ENCODE assay signal across 17 mouse cellular contexts in the genomic region with DNA sequence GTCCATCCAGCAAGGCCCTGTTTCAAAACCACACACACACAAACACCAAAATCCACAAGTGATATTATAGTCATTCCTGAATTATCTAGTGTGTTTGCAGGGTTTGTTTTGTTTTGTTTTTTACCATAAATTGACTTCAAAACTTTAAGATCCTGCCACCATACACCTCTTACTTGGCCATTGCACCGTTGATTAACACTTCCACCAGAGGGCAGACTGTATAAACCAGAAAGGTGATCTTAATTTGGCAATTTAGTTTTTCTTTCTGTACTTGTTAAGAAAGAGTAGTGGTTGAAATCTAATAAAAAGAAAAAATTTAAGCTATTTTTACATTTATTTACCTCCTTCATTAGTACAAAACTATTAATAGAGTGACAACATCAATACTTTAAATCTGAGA. TPM values are rescaled to one million over a fixed set of nuclear protein-coding genes. Genes with fewer than 3 reads are reported as not detected.
DNase-seq lines count a peak whose midpoint lies in the region; ATAC-seq and TF ChIP-seq lines count a peak whose summit lies in the region.
"Had no signal": no experiment of that assay in that cellular context is flagged by ENCODE, and none has a peak within 500 bp of the region (broad histone marks: within the 10 kb centered on the region; RNA-seq: fewer than 3 reads in every experiment).

No protein-coding gene starts in this region.

- no peak overlapping the region for H3K9ac ChIP-seq in heart, adult 2 months (ENCODE audit: low read depth, low read length)
- H3K9ac ChIP-seq in lung, postnatal 0 days (replicated peaks; ENCODE audit: low read depth) = no peak overlapping the region
- H3K9ac ChIP-seq: embryonic facial prominence, embryonic 13.5 days; forebrain, embryonic 15.5 days; kidney, embryonic 15.5 days; limb, embryonic 12.5 days; neural tube, embryonic 15.5 days had no signal

- TF ChIP-seq POLR2A in heart, adult 2 months (IDR thresholded peaks at IDR 0.05; ENCODE audit: insufficient read depth, low read depth, low read length) = no peak

- intact Hi-C loops in heart, adult 2 months (cut with DNase I) = no loop called here
- intact Hi-C loops in heart, postnatal 14 days (cut with DNase I) = no loop called here

- no peak for ATAC-seq in lung, postnatal 0 days
- ATAC-seq: forebrain, embryonic 15.5 days; hindbrain, embryonic 16.5 days had no signal

- TF ChIP-seq CTCF in heart, adult 2 months (IDR thresholded peaks at IDR 0.05) = peak; percentile 63
- TF ChIP-seq CTCF in lung, postnatal 0 days (IDR thresholded peaks at IDR 0.05) = peak; percentile 37
- TF ChIP-seq CTCF in E14TG2a.4 (conservative IDR thresholded peaks at IDR 0.05; ENCODE audit: low read length) = peak; percentile 32

- no peaks in the 10 kb centered on the region for H3K79me2 ChIP-seq in heart, adult 2 months (replicated peaks; ENCODE audit: control insufficient read depth, insufficient read depth, low read length)

- TF ChIP-seq EP300 in heart, adult 2 months (IDR thresholded peaks at IDR 0.05; ENCODE audit: insufficient read depth, low read depth, low read length) = no peak
- no peak for TF ChIP-seq EP300 in lung, postnatal 0 days (IDR thresholded peaks at IDR 0.05)

- WGBS in heart, adult 2 months = 57% methylated on average over 1 of the region's 1 CpGs
- WGBS in lung, postnatal 0 days = 67% methylated on average over 1 of the region's 1 CpGs

- no peaks in the 10 kb centered on the region for H3K27me3 ChIP-seq in heart, adult 2 months (ENCODE audit: control insufficient read depth, insufficient read depth, low read length)
- H3K27me3 ChIP-seq in lung, postnatal 0 days (replicated peaks; ENCODE audit: insufficient read depth, low read length) = no peaks in the 10 kb centered on the region
- H3K27me3 ChIP-seq in E14TG2a.4 (ENCODE audit: insufficient read depth, low read length) = no peaks in the 10 kb centered on the region
- H3K27me3 ChIP-seq: embryonic facial prominence, embryonic 13.5 days; forebrain, embryonic 15.5 days; kidney, embryonic 15.5 days; limb, embryonic 12.5 days; neural tube, embryonic 15.5 days had no signal

- H3K27ac ChIP-seq in heart, adult 2 months = no peak overlapping the region
- H3K27ac ChIP-seq in lung, postnatal 0 days (ENCODE audit: low read length) = no peak overlapping the region
- H3K27ac ChIP-seq: embryonic facial prominence, embryonic 13.5 days; forebrain, embryonic 15.5 days; kidney, embryonic 15.5 days; limb, embryonic 12.5 days; neural tube, embryonic 15.5 days had no signal

- no peak for DNase-seq in heart, adult 2 months
- no peak for DNase-seq in heart, postnatal 14 days
- no peak for DNase-seq in lung, postnatal 0 days (ENCODE audit: low spot score)
- no peak for DNase-seq in lung, postnatal 25 days (ENCODE audit: low spot score)
- peak; percentile 29 for DNase-seq in induced T-regulatory cell, adult 2 months (ENCODE audit: low read depth)
- no peak for DNase-seq in thymus, postnatal 10 days (ENCODE audit: low spot score in 2 of 2)
- DNase-seq: gastrocnemius, postnatal 36 days; lung, postnatal 10 days; thymus, postnatal 14 days had no signal

- no peaks in the 10 kb centered on the region for H3K9me3 ChIP-seq in lung, postnatal 0 days (ENCODE audit: low read length)
- no peaks in the 10 kb centered on the region for H3K9me3 ChIP-seq in E14TG2a.4 (ENCODE audit: low read length)
- H3K9me3 ChIP-seq: embryonic facial prominence, embryonic 13.5 days; forebrain, embryonic 15.5 days; G1E; kidney, embryonic 15.5 days; limb, embryonic 12.5 days; neural tube, embryonic 15.5 days had no signal

- H3K4me1 ChIP-seq in heart, adult 2 months (ENCODE audit: control insufficient read depth, insufficient read depth, low read length) = no peaks in the 10 kb centered on the region
- H3K4me1 ChIP-seq in lung, postnatal 0 days (ENCODE audit: insufficient read depth, low read depth, low read length) = no peaks in the 10 kb centered on the region
- no peaks in the 10 kb centered on the region for H3K4me1 ChIP-seq in E14TG2a.4 (replicated peaks; ENCODE audit: low read depth, low read length)
- H3K4me1 ChIP-seq: embryonic facial prominence, embryonic 13.5 days; forebrain, embryonic 15.5 days; kidney, embryonic 15.5 days; limb, embryonic 12.5 days; neural tube, embryonic 15.5 days had no signal

- H3K36me3 ChIP-seq in heart, adult 2 months (ENCODE audit: control insufficient read depth, insufficient read depth, low read length) = peaks cover 5% of the 10 kb centered on the region
- H3K36me3 ChIP-seq in lung, postnatal 0 days (ENCODE audit: insufficient read depth, low read length) = peaks cover 25% of the 10 kb centered on the region
- H3K36me3 ChIP-seq in E14TG2a.4 (ENCODE audit: insufficient read depth, low read length) = peaks cover 84% of the 10 kb centered on the region

- no peak overlapping the region for H3K4me3 ChIP-seq in heart, adult 2 months
- no peak overlapping the region for H3K4me3 ChIP-seq in lung, postnatal 0 days (ENCODE audit: low read depth, low read length)
- H3K4me3 ChIP-seq in E14TG2a.4 (replicated peaks; ENCODE audit: low read length) = no peak overlapping the region
- H3K4me3 ChIP-seq: embryonic facial prominence, embryonic 13.5 days; forebrain, embryonic 15.5 days; kidney, embryonic 15.5 days; limb, embryonic 12.5 days; neural tube, embryonic 15.5 days had no signal

- no peak overlapping the region for H3K4me2 ChIP-seq in lung, postnatal 0 days (replicated peaks; ENCODE audit: low read depth, low read length)
- H3K4me2 ChIP-seq: embryonic facial prominence, embryonic 13.5 days; forebrain, embryonic 15.5 days; kidney, embryonic 15.5 days; limb, embryonic 12.5 days; neural tube, embryonic 15.5 days had no signal

RNA-seq across cellular contexts. Expression of gene Cdk12, which starts 44.5 kb away (rescaled TPM):
- 10 to 100 TPM; 20.6 to 21.2 TPM for total RNA-seq in heart, adult 2 months (2021)
- polyA plus RNA-seq in heart, adult 2 months (2012; rRNA removed) = 7.5 and 12.7 TPM in 2 replicates
- total RNA-seq in heart, postnatal 14 days (2021) = 10 to 100 TPM; 26.3 to 27.6 TPM
- 6.7 and 8.3 TPM in 2 replicates for polyA plus RNA-seq in lung, postnatal 0 days (2015; fragmentation: Nextera tagmentation; extraction: Ambion mirVana)

RNA-seq across cellular contexts. Expression of gene Med1, which starts 54.2 kb away (rescaled TPM):
- 10 to 100 TPM; 38.6 to 43.5 TPM for total RNA-seq in heart, adult 2 months (2021)
- 14.0 and 26.0 TPM in 2 replicates for polyA plus RNA-seq in heart, adult 2 months (2012; rRNA removed)
- 10 to 100 TPM; 38.0 to 42.9 TPM for total RNA-seq in heart, postnatal 14 days (2021)
- polyA plus RNA-seq in lung, postnatal 0 days (2015; fragmentation: Nextera tagmentation; extraction: Ambion mirVana) = 32.2 and 34.1 TPM in 2 replicates
